Mouse (Mus musculus): ENCODE results near the gene Myo5c. TPM values are rescaled to one million over a fixed set of nuclear protein-coding genes. Genes with fewer than 3 reads are reported as not detected.

Myo5c gene
- polyA plus RNA-seq, 1 experiment = 1.2 TPM

- Histone ChIP-seq H3K4me1 (ENCODE audit: control insufficient read depth, insufficient read depth, low read length) (no peaks in the 10 kb centered on the region), H3K27ac (ENCODE audit: control insufficient read depth, insufficient read depth, low read depth, low read length, poor library complexity) (no peak overlapping the region), H3K4me3 (replicated peaks; ENCODE audit: control insufficient read depth, low read depth, low read length) (no peak overlapping the region)
- 84% methylated on average over 12 of the region's 12 CpGs for WGBS
- TF ChIP-seq CTCF (IDR thresholded peaks at IDR 0.05; ENCODE audit: control insufficient read depth, insufficient read depth, low read length) (no peak), POLR2A (IDR thresholded peaks at IDR 0.05; ENCODE audit: borderline replicate concordance, control insufficient read depth, low read depth, low read length) (no peak)
These were observed 4.8 kb downstream of the Myo5c start for GRCm38 (mm10) chr9:75236416-75237308.

GRCm38 (mm10) chr9:75238179-75238578 lies 6.4 kb downstream of the Myo5c start:
- Histone ChIP-seq H3K4me1 (ENCODE audit: control insufficient read depth, insufficient read depth, low read length) (no peaks in the 10 kb centered on the region), H3K4me3 (replicated peaks; ENCODE audit: control insufficient read depth, low read depth, low read length) (no peak overlapping the region), H3K27ac (ENCODE audit: control insufficient read depth, insufficient read depth, low read depth, low read length, poor library complexity) (no peak overlapping the region)
- 80% methylated on average over 3 of the region's 3 CpGs for WGBS
- TF ChIP-seq POLR2A (IDR thresholded peaks at IDR 0.05; ENCODE audit: borderline replicate concordance, control insufficient read depth, low read depth, low read length) (no peak), CTCF (IDR thresholded peaks at IDR 0.05; ENCODE audit: control insufficient read depth, insufficient read depth, low read length) (no peak)

DNA sequence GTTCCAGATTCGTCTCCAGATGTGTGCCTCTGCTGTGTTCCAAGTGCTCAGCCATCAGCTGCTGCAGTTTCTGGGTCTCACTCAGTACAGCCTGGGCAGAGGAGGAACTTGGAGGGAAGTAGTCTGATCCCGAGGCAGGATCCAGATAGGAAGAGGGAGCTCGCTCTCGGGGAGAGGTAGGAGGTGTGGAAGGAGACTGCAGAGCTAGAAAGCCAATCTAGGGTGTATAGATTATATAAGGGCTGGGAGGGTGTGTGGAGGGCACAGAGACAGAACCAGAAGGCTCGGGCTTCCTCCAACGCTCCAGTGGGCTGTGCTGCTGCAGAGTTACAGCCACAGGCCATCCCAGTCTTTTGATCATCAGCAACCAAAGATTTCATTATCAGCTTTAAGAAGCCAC lies 11.2 kb downstream of the Myo5c start:
- no peak for TF ChIP-seq POLR2A (IDR thresholded peaks at IDR 0.05; ENCODE audit: borderline replicate concordance, control insufficient read depth, low read depth, low read length)
- no peak for TF ChIP-seq CTCF (IDR thresholded peaks at IDR 0.05; ENCODE audit: control insufficient read depth, insufficient read depth, low read length)
- no peaks in the 10 kb centered on the region; the same call in 1 of the 2 replicates for H3K4me1 ChIP-seq (ENCODE audit: control insufficient read depth, insufficient read depth, low read length)

GRCm38 (mm10) chr9:75243730-75244406 lies 12.0 kb downstream of the Myo5c start:
- no peak for TF ChIP-seq CTCF (IDR thresholded peaks at IDR 0.05; ENCODE audit: control insufficient read depth, insufficient read depth, low read length)
- TF ChIP-seq POLR2A (IDR thresholded peaks at IDR 0.05; ENCODE audit: borderline replicate concordance, control insufficient read depth, low read depth, low read length) = no peak
- Histone ChIP-seq H3K4me3 (replicated peaks; ENCODE audit: control insufficient read depth, low read depth, low read length) (no peak overlapping the region), H3K27ac (ENCODE audit: control insufficient read depth, insufficient read depth, low read depth, low read length, poor library complexity) (no peak overlapping the region), H3K4me1 (ENCODE audit: control insufficient read depth, insufficient read depth, low read length) (no peaks in the 10 kb centered on the region; the same call in 1 of the 2 replicates)
- 28% methylated on average over 5 of the region's 5 CpGs for whole genome bisulfite sequencing

More for the DNA sequence above, 11.2 kb downstream of the Myo5c start:
- Histone ChIP-seq H3K4me3 (replicated peaks; ENCODE audit: control insufficient read depth, low read depth, low read length) (no peak overlapping the region), H3K27ac (ENCODE audit: control insufficient read depth, insufficient read depth, low read depth, low read length, poor library complexity) (no peak overlapping the region)
- 80% methylated on average over 6 of the region's 6 CpGs for WGBS

DNA sequence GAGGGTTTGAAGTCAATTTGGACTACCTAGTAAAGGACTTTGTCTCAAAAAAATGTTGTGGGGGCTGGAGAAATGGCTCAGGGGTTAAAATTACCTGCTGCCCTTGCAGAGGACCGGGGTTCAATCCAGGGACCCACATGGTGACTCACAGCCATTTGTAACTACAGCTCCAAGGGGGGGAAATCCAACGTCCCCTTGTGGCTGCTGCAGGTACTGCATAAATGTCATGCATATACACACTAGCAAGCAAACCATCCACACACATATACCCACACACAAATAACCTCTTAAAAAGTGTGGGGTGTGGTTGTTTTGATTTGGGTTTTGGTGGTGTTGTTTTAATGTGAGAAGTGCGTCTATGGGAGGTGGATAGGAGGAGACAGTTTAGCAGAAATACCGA lies 12.7 kb downstream of the Myo5c start:
- Histone ChIP-seq H3K27ac (ENCODE audit: control insufficient read depth, insufficient read depth, low read depth, low read length, poor library complexity) (no peak overlapping the region), H3K4me3 (replicated peaks; ENCODE audit: control insufficient read depth, low read depth, low read length) (no peak overlapping the region), H3K4me1 (ENCODE audit: control insufficient read depth, insufficient read depth, low read length) (no peaks in the 10 kb centered on the region; the same call in 1 of the 2 replicates)
- no peak for TF ChIP-seq CTCF (IDR thresholded peaks at IDR 0.05; ENCODE audit: control insufficient read depth, insufficient read depth, low read length)
- TF ChIP-seq POLR2A (IDR thresholded peaks at IDR 0.05; ENCODE audit: borderline replicate concordance, control insufficient read depth, low read depth, low read length) = no peak
- 77% methylated on average over 4 of the region's 4 CpGs for WGBS

GRCm38 (mm10) chr9:75246080-75246930 lies 14.5 kb downstream of the Myo5c start:
- 28% methylated on average over 13 of the region's 13 CpGs for WGBS
- Histone ChIP-seq H3K4me1 (ENCODE audit: control insufficient read depth, insufficient read depth, low read length) (no peaks in the 10 kb centered on the region; the same call in 1 of the 2 replicates), H3K27ac (ENCODE audit: control insufficient read depth, insufficient read depth, low read depth, low read length, poor library complexity) (no peak overlapping the region), H3K4me3 (replicated peaks; ENCODE audit: control insufficient read depth, low read depth, low read length) (no peak overlapping the region)
- TF ChIP-seq POLR2A (IDR thresholded peaks at IDR 0.05; ENCODE audit: borderline replicate concordance, control insufficient read depth, low read depth, low read length) (no peak), CTCF (IDR thresholded peaks at IDR 0.05; ENCODE audit: control insufficient read depth, insufficient read depth, low read length) (no peak)

GRCm38 (mm10) chr9:75247870-75248269 lies 16.1 kb downstream of the Myo5c start:
- Histone ChIP-seq H3K27ac (ENCODE audit: control insufficient read depth, insufficient read depth, low read depth, low read length, poor library complexity) (no peak overlapping the region), H3K4me1 (ENCODE audit: control insufficient read depth, insufficient read depth, low read length) (no peaks in the 10 kb centered on the region; the same call in none of the 2 replicates), H3K4me3 (replicated peaks; ENCODE audit: control insufficient read depth, low read depth, low read length) (no peak overlapping the region)
- TF ChIP-seq CTCF (IDR thresholded peaks at IDR 0.05; ENCODE audit: control insufficient read depth, insufficient read depth, low read length) = no peak
- no peak for TF ChIP-seq POLR2A (IDR thresholded peaks at IDR 0.05; ENCODE audit: borderline replicate concordance, control insufficient read depth, low read depth, low read length)
- WGBS = 85% methylated on average over 6 of the region's 6 CpGs
